Mouse (Mus musculus): ENCODE results near the gene Cabp5.
"Not testable (repeated sequence)": the region's sequence is repeated elsewhere in the genome, so short reads cannot be mapped to it uniquely, and the experiment has no call there.

Cabp5 gene

GRCm38 (mm10) chr7:13397832-13398231 lies at the start of gene Cabp5:
Gene Cabp5, plus strand, starts transcription at chr7:13398132.
- no peak for DNase-seq (ENCODE audit: low read depth, low spot score)

GRCm38 (mm10) chr7:13355943-13356342 lies 42.0 kb upstream of the Cabp5 start:
- no peak for DNase-seq (ENCODE audit: low read depth, low spot score)

- no peak for DNase-seq (ENCODE audit: low read depth, low spot score)
Measured at GRCm38 (mm10) chr7:13380588-13380987, 17.3 kb upstream of the Cabp5 start.

- DNase-seq (ENCODE audit: low read depth, low spot score), result not testable (repeated sequence)
Measured at GRCm38 (mm10) chr7:13450541-13450940, 52.6 kb downstream of the Cabp5 start, which contains the start of gene Bsph1. Gene Bsph1, plus strand, starts transcription at chr7:13450841.
